Mouse (Mus musculus): ENCODE data around the gene Hyal6. TPM values are rescaled to one million over a fixed set of nuclear protein-coding genes. Genes with fewer than 3 reads are reported as not detected.

Hyal6 gene
- total and polyA plus RNA-seq, 3 experiments, result not detected

DNA sequence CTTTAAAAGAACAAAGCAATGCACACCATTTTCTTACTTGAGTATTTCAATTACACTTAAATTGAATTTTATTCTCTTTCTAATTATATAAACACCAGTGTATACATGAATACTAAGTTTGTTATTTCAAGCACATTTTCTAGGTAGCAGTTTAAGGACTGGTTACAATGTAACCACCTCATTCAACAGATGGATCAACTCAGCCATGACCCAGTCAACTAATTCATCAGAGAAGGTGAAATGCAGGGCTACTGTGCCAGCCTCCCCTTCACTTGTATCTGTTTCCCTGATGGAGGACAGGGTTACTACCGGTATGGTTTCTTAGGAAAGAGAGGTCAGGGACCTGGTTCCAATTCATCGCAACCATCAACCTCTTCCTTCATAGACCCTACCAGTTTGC is 33.2 kb downstream of the Hyal6 start:
- no peak for DNase-seq (ENCODE audit: low read depth, low spot score)
- no peaks in the 10 kb centered on the region for H3K36me3 ChIP-seq (ENCODE audit: control insufficient read depth in 1 of 2, insufficient read depth in 2 of 2, low read length in 2 of 2)
- H3K79me2 ChIP-seq (ENCODE audit: control insufficient read depth, insufficient read depth, low read length, poor library complexity), result no peaks in the 10 kb centered on the region
- TF ChIP-seq CTCF (IDR thresholded peaks at IDR 0.05 in 2 of 3, conservative IDR thresholded peaks at IDR 0.05 in 1 of 3; ENCODE audit: control insufficient read depth in 1 of 3, insufficient read depth in 1 of 3, low read depth in 2 of 3, low read length in 3 of 3, poor library complexity in 1 of 3, severe bottlenecking in 1 of 3) (no peak), MYB (IDR thresholded peaks at IDR 0.05; ENCODE audit: low read depth, low read length) (no peak), MEF2A (IDR thresholded peaks at IDR 0.05; ENCODE audit: extremely low read depth, insufficient replicate concordance, low read depth, low read length, poor library complexity, severe bottlenecking) (no peak), MYC (IDR thresholded peaks at IDR 0.05; ENCODE audit: low read depth, low read length) (no peak), E2F4 (IDR thresholded peaks at IDR 0.05; ENCODE audit: borderline replicate concordance, low read depth, low read length) (no peak), POLR2AphosphoS2 (IDR thresholded peaks at IDR 0.05; ENCODE audit: low read length) (no peak), CHD2 (IDR thresholded peaks at IDR 0.05; ENCODE audit: low read length) (no peak), HCFC1 (IDR thresholded peaks at IDR 0.05; ENCODE audit: low read depth, low read length) (no peak), MAZ (IDR thresholded peaks at IDR 0.05; ENCODE audit: low read depth, low read length) (no peak), SIN3A (IDR thresholded peaks at IDR 0.05; ENCODE audit: low read length) (no peak), EP300 (IDR thresholded peaks at IDR 0.05; ENCODE audit: low read depth in 1 of 2, low read length in 2 of 2) (no peak), POLR2A (IDR thresholded peaks at IDR 0.05; ENCODE audit: control insufficient read depth in 1 of 2, insufficient read depth in 1 of 2, low read depth in 1 of 2, low read length in 2 of 2, poor library complexity in 1 of 2) (no peak), ZNF384 (IDR thresholded peaks at IDR 0.05; ENCODE audit: low read depth, low read length) (no peak), ETS1 (IDR thresholded peaks at IDR 0.05; ENCODE audit: low read depth, low read length) (no peak), RCOR1 (IDR thresholded peaks at IDR 0.05; ENCODE audit: low read depth, low read length) (no peak), TBP (IDR thresholded peaks at IDR 0.05; ENCODE audit: low read depth, low read length) (no peak), ELF1 (IDR thresholded peaks at IDR 0.05; ENCODE audit: low read depth, low read length) (no peak), MXI1 (IDR thresholded peaks at IDR 0.05; ENCODE audit: low read depth, low read length) (no peak), NELFE (IDR thresholded peaks at IDR 0.05; ENCODE audit: low read depth, low read length) (no peak)
- H3K9ac ChIP-seq (ENCODE audit: control insufficient read depth, low read depth, low read length, poor library complexity, severe bottlenecking), result no peak overlapping the region
- H3K27me3 ChIP-seq (ENCODE audit: control insufficient read depth in 1 of 2, insufficient read depth in 2 of 2, low read length in 2 of 2), result no peaks in the 10 kb centered on the region
- H3K4me1 ChIP-seq (ENCODE audit: control insufficient read depth in 1 of 2, insufficient read depth in 2 of 2, low read length in 2 of 2), result no peaks in the 10 kb centered on the region
- H3K4me3 ChIP-seq (ENCODE audit: control insufficient read depth in 1 of 2, insufficient read depth in 1 of 2, low read depth in 2 of 2, low read length in 2 of 2), result no peak overlapping the region
- H3K27ac ChIP-seq (ENCODE audit: control insufficient read depth, low read depth, low read length), result no peak overlapping the region
- H3K9me3 ChIP-seq (replicated peaks; ENCODE audit: insufficient read depth, low read length), result no peaks in the 10 kb centered on the region

DNA sequence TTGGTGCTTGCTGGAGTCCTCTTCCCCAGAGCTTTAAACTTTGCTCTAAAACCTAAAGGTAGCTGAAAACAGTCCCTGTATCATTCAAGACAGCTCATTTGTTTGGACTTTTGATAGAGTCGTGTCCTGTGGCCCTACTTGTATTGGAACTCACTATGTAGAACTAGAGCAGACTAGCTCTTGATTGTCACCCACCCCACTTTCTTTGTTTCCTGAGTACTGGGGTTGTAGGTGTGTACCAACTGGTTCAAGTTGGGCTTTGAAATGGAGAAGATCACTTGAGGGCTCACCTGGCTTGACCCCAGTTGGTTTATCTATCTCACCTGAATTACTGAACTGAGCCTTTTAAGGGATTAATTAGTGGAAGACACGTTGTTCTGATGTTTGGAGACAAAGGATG is 46.1 kb downstream of the Hyal6 start:
- H3K79me2 ChIP-seq (ENCODE audit: control insufficient read depth, insufficient read depth, low read length, poor library complexity), result no peaks in the 10 kb centered on the region; the same call in 1 of the 2 replicates
- no peak overlapping the region for H3K9ac ChIP-seq (ENCODE audit: control insufficient read depth, low read depth, low read length, poor library complexity, severe bottlenecking)
- no peaks in the 10 kb centered on the region for H3K27me3 ChIP-seq (ENCODE audit: control insufficient read depth in 1 of 2, insufficient read depth in 2 of 2, low read length in 2 of 2)
- H3K9me3 ChIP-seq (replicated peaks; ENCODE audit: insufficient read depth, low read length), result no peaks in the 10 kb centered on the region
- no peaks in the 10 kb centered on the region for H3K36me3 ChIP-seq (ENCODE audit: control insufficient read depth in 1 of 2, insufficient read depth in 2 of 2, low read length in 2 of 2)
- H3K4me1 ChIP-seq (ENCODE audit: control insufficient read depth in 1 of 2, insufficient read depth in 2 of 2, low read length in 2 of 2), result no peaks in the 10 kb centered on the region
- no peak for DNase-seq (ENCODE audit: low read depth, low spot score)
- no peak overlapping the region for H3K27ac ChIP-seq (ENCODE audit: control insufficient read depth, low read depth, low read length)
- TF ChIP-seq ELF1 (IDR thresholded peaks at IDR 0.05; ENCODE audit: low read depth, low read length) (no peak), GABPA (IDR thresholded peaks at IDR 0.05; ENCODE audit: low read depth, low read length) (no peak), SMC3 (IDR thresholded peaks at IDR 0.05; ENCODE audit: low read depth, low read length) (no peak), MAFK (IDR thresholded peaks at IDR 0.05; ENCODE audit: borderline replicate concordance, low read depth, low read length) (no peak), EP300 (IDR thresholded peaks at IDR 0.05; ENCODE audit: low read depth in 1 of 2, low read length in 2 of 2) (no peak), KAT2A (conservative IDR thresholded peaks at IDR 0.05; ENCODE audit: low read depth, low read length) (no peak), POLR2AphosphoS2 (IDR thresholded peaks at IDR 0.05; ENCODE audit: low read length) (no peak)
- H3K4me3 ChIP-seq (ENCODE audit: control insufficient read depth in 1 of 2, insufficient read depth in 1 of 2, low read depth in 2 of 2, low read length in 2 of 2), result no peak overlapping the region
